Mouse (Mus musculus) embryonic facial prominence, embryonic 12.5 days (tissue): ENCODE measurements around the gene Sh3gl2. TPM values are rescaled to one million over a fixed set of nuclear protein-coding genes. Genes with fewer than 3 reads are reported as not detected.

Experiments
- ATAC-seq: fragments of 200-750 bp; cut with Nextera tagmentation; 2 replicates; pipeline ENCODE4 v1.8.0; 2017; ENCODE audit not compliant: insufficient number of reproducible peaks, insufficient read depth, low FRiP score, low TSS enrichment
- H3K27ac ChIP-seq: fragments of 300-500 bp; sonication (generic); 2 replicates; pipeline ENCODE4 v1.5.1; 2016; ENCODE audit warnings: mild to moderate bottlenecking
- H3K27me3 ChIP-seq: fragments of 300-500 bp; sonication (generic); 2 replicates; pipeline ENCODE4 v1.6.1; 2016; ENCODE audit warnings: mild to moderate bottlenecking, moderate library complexity
- H3K36me3 ChIP-seq: fragments of 300-500 bp; sonication (generic); 2 replicates; pipeline ENCODE4 v1.6.1; 2016; ENCODE audit warnings: mild to moderate bottlenecking
- H3K4me1 ChIP-seq: fragments of 300-500 bp; sonication (generic); 2 replicates; pipeline ENCODE4 v1.6.1; 2016
- H3K4me2 ChIP-seq: fragments of 300-500 bp; sonication (generic); replicated peaks from 2 replicates; pipeline ENCODE4 v1.6.1; 2016; ENCODE audit warnings: mild to moderate bottlenecking, moderate library complexity
- H3K4me3 ChIP-seq: fragments of 300-500 bp; sonication (generic); 2 replicates; pipeline ENCODE4 v1.5.1; 2016; ENCODE audit warnings: mild to moderate bottlenecking
- H3K9ac ChIP-seq: fragments of 300-500 bp; sonication (generic); 2 replicates; pipeline ENCODE4 v1.6.1; 2016; ENCODE audit warnings: mild to moderate bottlenecking, moderate library complexity
- H3K9me3 ChIP-seq: fragments of 300-500 bp; sonication (generic); 2 replicates; pipeline ENCODE4 v1.6.1; 2016; ENCODE audit warnings: mild to moderate bottlenecking, moderate library complexity
- WGBS: fragments of 180-500 bp; shearing (Covaris S2); methylation state at CpG from one replicate; pipeline ENCODE4 v1.1.7; 2016; 5-methylcytosine and 5-hydroxymethylcytosine counted together
- polyA plus RNA-seq: library from polyadenylated mRNA; unstranded; fragments of >200 nt; fragmentation: Nextera tagmentation; extraction: Ambion mirVana; gene quantifications from 2 replicates; pipeline ENCODE4 v1.2.1, GENCODE M21; 2016

Gene Sh3gl2
- polyA plus RNA-seq, 1 experiment from 2014 or later = 5.5 TPM

GRCm38 (mm10) chr4:85205636-85206211 is 798 bp downstream of the Sh3gl2 start:
- ATAC-seq = peak; percentile 62
- Histone ChIP-seq H3K27me3 (peaks cover 54% of the 10 kb centered on the region), H3K9me3 (no peaks in the 10 kb centered on the region), H3K9ac (peak overlapping the region; percentile 63), H3K4me2 (peak overlapping the region; percentile 97), H3K27ac (no peak overlapping the region), H3K4me3 (peak overlapping the region; percentile 76), H3K36me3 (no peaks in the 10 kb centered on the region), H3K4me1 (no peaks in the 10 kb centered on the region; the same call in 1 of the 2 replicates)
- under 1% methylated on average over 43 of the region's 43 CpGs for WGBS

DNA sequence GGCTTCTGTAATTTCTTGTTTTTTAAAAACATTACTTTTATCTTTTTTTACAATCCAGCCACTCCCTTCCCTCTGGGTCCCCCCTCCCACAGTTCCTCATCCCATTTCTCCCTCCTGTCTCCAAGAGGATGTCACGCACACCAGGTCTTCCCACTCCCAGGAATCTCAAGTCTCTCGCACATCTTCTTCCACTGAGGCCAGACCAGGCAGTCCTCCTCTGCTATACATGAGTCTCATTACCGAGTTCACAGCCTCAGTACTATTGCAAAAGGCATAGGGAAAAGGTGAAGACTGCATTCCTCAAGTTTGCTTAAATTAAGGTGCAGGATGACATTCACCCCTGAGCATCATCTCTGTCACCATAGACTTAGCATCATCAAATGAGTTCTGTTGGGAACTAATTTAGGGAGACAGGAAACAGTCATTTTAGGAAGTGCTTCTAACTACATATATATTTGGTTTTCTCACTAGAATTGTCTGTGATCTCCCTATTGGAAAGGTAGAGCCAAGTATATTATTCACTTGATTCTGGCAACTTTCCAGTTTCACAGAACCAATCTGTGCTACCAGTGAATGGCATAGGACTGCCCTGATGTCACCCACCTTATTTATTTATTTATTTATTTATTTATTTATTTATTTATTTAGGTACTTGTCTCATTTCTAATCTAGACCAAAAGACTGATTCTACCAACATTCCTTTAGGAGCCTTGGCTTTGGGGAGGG is 1.9 kb downstream of the Sh3gl2 start:
- peaks cover 54% of the 10 kb centered on the region for H3K27me3 ChIP-seq

GRCm38 (mm10) chr4:85207515-85207914 is 2.6 kb downstream of the Sh3gl2 start:
- no peak for ATAC-seq
- no peak overlapping the region for H3K27ac ChIP-seq
- H3K27me3 ChIP-seq = peaks cover 48% of the 10 kb centered on the region
- no peak overlapping the region for H3K4me2 ChIP-seq
- no peaks in the 10 kb centered on the region; the same call in 1 of the 2 replicates for H3K4me1 ChIP-seq
- no peak overlapping the region for H3K9ac ChIP-seq
- no peaks in the 10 kb centered on the region for H3K9me3 ChIP-seq
- H3K36me3 ChIP-seq = no peaks in the 10 kb centered on the region
- H3K4me3 ChIP-seq = no peak overlapping the region
- 88% methylated on average over 9 of the region's 9 CpGs for WGBS

More for the DNA sequence above, 1.9 kb downstream of the Sh3gl2 start:
- H3K4me3 ChIP-seq = no peak overlapping the region
- no peaks in the 10 kb centered on the region; the same call in 1 of the 2 replicates for H3K4me1 ChIP-seq
- H3K27ac ChIP-seq = no peak overlapping the region
- no peak for ATAC-seq
- H3K9me3 ChIP-seq = no peaks in the 10 kb centered on the region
- no peaks in the 10 kb centered on the region for H3K36me3 ChIP-seq
- 48% methylated on average over 3 of the region's 3 CpGs for WGBS
- no peak overlapping the region for H3K4me2 ChIP-seq
- H3K9ac ChIP-seq = no peak overlapping the region

DNA sequence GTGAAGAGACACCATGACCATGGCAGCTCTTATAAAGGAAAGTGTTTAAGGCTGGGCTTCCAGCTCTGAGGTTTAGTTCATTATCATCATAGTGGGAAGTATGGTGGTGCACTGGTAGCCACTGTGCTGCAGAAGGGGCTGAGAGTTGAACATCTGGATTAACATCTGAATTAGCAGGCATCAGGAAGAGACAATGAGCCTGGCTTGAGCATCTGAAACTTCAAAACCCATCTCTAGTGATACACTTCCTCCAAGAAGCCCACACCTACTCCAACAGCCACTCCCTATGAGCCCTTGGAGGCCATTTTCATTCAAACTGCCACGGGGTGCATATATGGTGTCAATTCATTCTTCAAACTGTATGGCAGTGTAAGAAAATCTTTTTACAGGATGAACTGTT is 3.6 kb downstream of the Sh3gl2 start:
- Histone ChIP-seq H3K4me2 (no peak overlapping the region), H3K4me3 (no peak overlapping the region), H3K9ac (no peak overlapping the region), H3K9me3 (no peaks in the 10 kb centered on the region), H3K27ac (no peak overlapping the region), H3K4me1 (no peaks in the 10 kb centered on the region; the same call in 1 of the 2 replicates), H3K27me3 (peaks cover 38% of the 10 kb centered on the region), H3K36me3 (no peaks in the 10 kb centered on the region)
- WGBS = 88% methylated on average over 1 of the region's 1 CpGs
- ATAC-seq = no peak

DNA sequence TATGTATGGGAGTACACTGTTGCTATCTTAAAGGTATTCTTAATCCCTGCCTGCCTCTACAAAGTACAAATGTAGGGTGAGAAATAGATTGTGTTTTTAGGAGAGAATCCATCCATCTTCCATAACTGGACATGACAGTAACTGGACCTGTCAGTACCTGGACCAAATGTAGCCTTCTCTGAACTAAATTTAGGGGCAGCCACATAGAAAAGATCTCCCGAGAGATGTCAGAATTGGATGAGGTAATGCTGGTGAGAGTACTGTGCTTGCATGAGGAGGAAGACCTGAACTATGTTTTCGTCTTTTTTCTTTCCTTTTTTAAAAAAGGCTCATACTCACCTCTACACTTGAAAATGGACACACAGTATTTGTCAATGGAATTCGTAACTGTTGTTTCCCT is 6.0 kb downstream of the Sh3gl2 start:
- no peak for ATAC-seq
- 74% methylated on average over 3 of the region's 3 CpGs for WGBS
- peaks cover 17% of the 10 kb centered on the region for H3K27me3 ChIP-seq

DNA sequence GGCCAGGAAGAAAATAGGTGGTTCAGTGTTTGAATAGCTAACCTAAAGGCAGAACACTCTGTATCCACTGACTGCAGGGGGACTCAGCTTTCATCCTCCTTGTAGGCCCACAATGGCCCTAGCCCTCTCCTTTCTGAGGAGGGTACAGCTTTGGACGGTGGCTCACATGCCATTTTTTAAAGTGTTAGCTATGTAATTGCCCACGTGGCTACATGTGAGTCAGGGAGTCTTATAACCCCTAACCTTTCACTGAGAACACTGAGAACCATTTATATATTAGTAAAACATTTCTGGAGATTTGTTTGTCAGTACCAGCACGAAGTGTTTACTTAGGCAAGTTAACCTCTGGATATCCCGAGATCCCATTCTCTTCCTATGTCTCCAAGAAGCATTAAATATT is 12.1 kb downstream of the Sh3gl2 start:
- no peaks in the 10 kb centered on the region for H3K9me3 ChIP-seq
- H3K4me2 ChIP-seq = no peak overlapping the region
- H3K9ac ChIP-seq = no peak overlapping the region
- no peaks in the 10 kb centered on the region for H3K36me3 ChIP-seq
- no peak overlapping the region for H3K27ac ChIP-seq
- H3K4me1 ChIP-seq = no peaks in the 10 kb centered on the region
- no peak overlapping the region for H3K4me3 ChIP-seq
- WGBS = 75% methylated on average over 4 of the region's 4 CpGs
- ATAC-seq = no peak
- H3K27me3 ChIP-seq = no peaks in the 10 kb centered on the region

More for the DNA sequence above, 6.0 kb downstream of the Sh3gl2 start:
- H3K9me3 ChIP-seq = no peaks in the 10 kb centered on the region
- H3K36me3 ChIP-seq = no peaks in the 10 kb centered on the region
- H3K4me3 ChIP-seq = no peak overlapping the region
- H3K4me2 ChIP-seq = no peak overlapping the region
- no peak overlapping the region for H3K27ac ChIP-seq
- H3K4me1 ChIP-seq = no peaks in the 10 kb centered on the region; the same call in 1 of the 2 replicates
- H3K9ac ChIP-seq = no peak overlapping the region

- H3K4me1 ChIP-seq = no peaks in the 10 kb centered on the region
- H3K4me2 ChIP-seq = no peak overlapping the region
- ATAC-seq = no peak
- H3K27me3 ChIP-seq = no peaks in the 10 kb centered on the region
- 64% methylated on average over 5 of the region's 5 CpGs for WGBS
- no peaks in the 10 kb centered on the region for H3K36me3 ChIP-seq
- H3K4me3 ChIP-seq = no peak overlapping the region
- no peaks in the 10 kb centered on the region for H3K9me3 ChIP-seq
- no peak overlapping the region for H3K27ac ChIP-seq
- no peak overlapping the region for H3K9ac ChIP-seq
Observed at GRCm38 (mm10) chr4:85222716-85223115, 17.8 kb downstream of the Sh3gl2 start.

DNA sequence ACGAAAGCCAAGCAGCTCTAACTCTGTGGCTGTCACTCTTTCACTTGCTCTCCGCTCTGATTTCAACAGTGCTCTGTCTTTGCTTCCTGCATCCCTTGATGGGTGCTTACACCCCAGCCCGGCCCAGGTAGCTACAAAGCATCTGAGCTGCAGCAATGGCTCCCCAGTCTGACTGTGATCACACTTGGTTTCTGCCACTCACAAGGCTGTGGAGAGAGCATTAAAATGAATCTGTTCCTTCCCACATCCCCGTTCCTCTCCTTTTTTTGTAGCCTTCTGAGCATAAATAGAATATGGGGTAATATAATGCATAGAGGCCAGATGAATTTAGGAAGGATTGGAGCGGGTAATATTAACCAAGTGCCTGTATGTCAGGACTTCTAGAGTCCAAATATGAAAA is 21.8 kb downstream of the Sh3gl2 start:
- Histone ChIP-seq H3K36me3 (no peaks in the 10 kb centered on the region), H3K4me1 (no peaks in the 10 kb centered on the region), H3K4me2 (no peak overlapping the region), H3K27ac (no peak overlapping the region), H3K27me3 (no peaks in the 10 kb centered on the region), H3K9ac (no peak overlapping the region), H3K4me3 (no peak overlapping the region), H3K9me3 (no peaks in the 10 kb centered on the region)
- ATAC-seq = no peak
- WGBS = 82% methylated on average over 5 of the region's 5 CpGs

DNA sequence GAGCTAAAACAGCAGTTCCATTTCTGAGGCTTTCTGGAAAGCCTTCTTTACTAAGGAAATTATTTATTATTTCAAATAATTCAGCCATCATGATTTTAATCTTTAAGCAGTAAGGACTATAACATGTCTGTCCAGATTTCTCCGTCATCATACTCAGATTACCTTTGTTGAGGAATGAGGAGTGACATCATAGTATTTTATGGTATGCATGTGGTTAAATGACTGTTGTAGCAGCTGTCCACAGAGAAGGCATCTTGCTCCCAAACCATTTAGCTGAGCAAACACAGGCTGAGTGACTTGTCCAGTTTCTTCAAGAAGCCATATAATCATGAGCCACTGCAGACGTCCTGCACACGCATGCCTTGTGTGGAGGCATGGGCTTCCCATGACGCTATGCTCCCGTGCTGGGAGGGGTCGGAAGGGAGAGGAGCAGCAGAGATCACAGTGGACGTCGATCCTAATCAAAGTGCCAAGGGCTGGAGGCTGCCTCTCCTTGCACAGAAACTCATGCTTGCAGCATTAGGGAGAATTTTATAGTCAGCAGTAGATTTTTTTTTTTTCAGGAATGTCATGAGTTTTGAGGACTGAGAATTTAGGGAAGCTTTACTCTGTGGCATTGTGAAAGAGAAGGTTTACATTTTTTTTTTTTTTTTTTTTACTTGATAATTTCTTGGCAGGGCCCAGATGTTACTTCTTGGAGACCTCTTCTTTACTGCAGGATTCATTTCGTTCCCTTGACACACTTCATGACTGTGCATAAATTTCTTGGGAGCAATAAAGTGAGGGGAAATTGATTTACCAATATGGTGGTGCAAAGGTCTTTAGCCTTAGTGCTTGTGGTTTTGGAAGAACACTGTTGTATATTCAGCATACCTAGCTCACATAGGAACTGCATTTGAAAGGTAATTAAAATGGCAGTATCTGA is 23.0 kb downstream of the Sh3gl2 start:
- Histone ChIP-seq H3K27ac (no peak overlapping the region), H3K9me3 (no peaks in the 10 kb centered on the region), H3K27me3 (no peaks in the 10 kb centered on the region), H3K4me1 (no peaks in the 10 kb centered on the region), H3K4me2 (no peak overlapping the region), H3K9ac (no peak overlapping the region), H3K36me3 (no peaks in the 10 kb centered on the region), H3K4me3 (no peak overlapping the region)
- ATAC-seq = no peak
- WGBS = 67% methylated on average over 9 of the region's 9 CpGs

DNA sequence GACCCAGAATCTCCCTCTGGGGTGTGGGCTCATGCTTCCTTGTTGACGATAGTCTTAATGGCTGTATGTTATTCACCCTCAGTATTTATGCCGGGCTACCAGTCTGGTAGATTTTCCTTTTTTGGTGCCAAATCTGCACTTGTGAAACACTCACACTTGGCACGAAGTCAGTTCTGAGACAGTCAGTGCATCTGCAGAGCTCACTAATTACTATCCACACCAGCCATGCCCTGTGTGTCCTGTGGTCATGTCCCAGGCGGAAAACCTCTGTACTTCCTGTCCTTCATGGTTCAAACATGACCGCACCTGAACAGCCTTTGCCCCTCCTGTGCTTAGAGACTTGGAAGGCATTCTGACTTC is 23.6 kb downstream of the Sh3gl2 start:
- H3K4me3 ChIP-seq = no peak overlapping the region
- 87% methylated on average over 5 of the region's 5 CpGs for WGBS
- H3K27me3 ChIP-seq = no peaks in the 10 kb centered on the region
- H3K4me2 ChIP-seq = no peak overlapping the region
- ATAC-seq = no peak
- no peak overlapping the region for H3K9ac ChIP-seq
- H3K9me3 ChIP-seq = no peaks in the 10 kb centered on the region
- H3K36me3 ChIP-seq = no peaks in the 10 kb centered on the region
- no peak overlapping the region for H3K27ac ChIP-seq
- H3K4me1 ChIP-seq = no peaks in the 10 kb centered on the region

GRCm38 (mm10) chr4:85232386-85233381 is 27.8 kb downstream of the Sh3gl2 start:
- H3K4me2 ChIP-seq = no peak overlapping the region
- no peak for ATAC-seq
- H3K27ac ChIP-seq = no peak overlapping the region
- H3K4me1 ChIP-seq = no peaks in the 10 kb centered on the region
- H3K9me3 ChIP-seq = no peaks in the 10 kb centered on the region
- no peaks in the 10 kb centered on the region for H3K36me3 ChIP-seq
- H3K27me3 ChIP-seq = no peaks in the 10 kb centered on the region
- H3K9ac ChIP-seq = no peak overlapping the region
- no peak overlapping the region for H3K4me3 ChIP-seq
- WGBS = 72% methylated on average over 14 of the region's 14 CpGs
